Mouse (Mus musculus): Measurements from ENCODE around the gene Phlpp2. TPM values are rescaled to one million over a fixed set of nuclear protein-coding genes. Genes with fewer than 3 reads are reported as not detected.
"Not testable (repeated sequence)": the region's sequence is repeated elsewhere in the genome, so short reads cannot be mapped to it uniquely, and the experiment has no call there.

The Phlpp2 gene
- polyA plus RNA-seq, 1 experiment from 2014 or later, result 4.4 TPM

- Histone ChIP-seq H3K27ac (replicated peaks) (peak overlapping the region; percentile 90), H3K27me3 (no peaks in the 10 kb centered on the region), H3K36me3 (no peaks in the 10 kb centered on the region), H3K4me2 (peak overlapping the region; percentile 62), H3K9ac (peak overlapping the region; percentile 90), H3K9me3 (no peaks in the 10 kb centered on the region), H3K4me3 (peak overlapping the region; percentile 86), H3K4me1 (replicated peaks) (peaks cover 22% of the 10 kb centered on the region)
- under 1% methylated on average over 50 of the region's 78 CpGs for WGBS
- ATAC-seq (ENCODE audit: low FRiP score, low read depth), result peak; percentile 84
Measured at GRCm38 (mm10) chr8:109868680-109869361, 479 bp downstream of the Phlpp2 start.

DNA sequence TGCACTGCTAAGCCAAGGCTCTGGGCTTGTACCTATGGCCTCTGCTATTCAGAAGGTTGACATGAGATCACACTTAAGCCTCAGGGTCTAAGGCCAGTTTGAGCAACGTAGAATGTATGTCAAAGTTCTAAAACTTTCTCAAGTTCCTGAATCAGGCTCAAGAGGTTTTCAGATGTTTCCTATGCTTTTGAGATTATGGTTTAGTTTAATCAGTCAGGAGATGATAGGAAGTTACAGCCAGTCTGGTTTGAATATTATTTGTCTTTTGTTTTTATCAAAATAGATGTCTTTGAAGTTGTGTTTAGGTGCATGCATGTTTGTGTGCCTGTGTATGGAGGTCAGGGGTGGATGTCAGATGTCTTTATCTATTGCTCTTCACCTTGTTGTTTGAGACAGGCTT lies 2.7 kb downstream of the Phlpp2 start:
- Histone ChIP-seq H3K4me2 (no peak overlapping the region), H3K27ac (replicated peaks) (no peak overlapping the region), H3K27me3 (no peaks in the 10 kb centered on the region), H3K4me3 (no peak overlapping the region), H3K4me1 (replicated peaks) (peaks cover 22% of the 10 kb centered on the region), H3K9me3 (no peaks in the 10 kb centered on the region), H3K9ac (no peak overlapping the region), H3K36me3 (no peaks in the 10 kb centered on the region)
- ATAC-seq (ENCODE audit: low FRiP score, low read depth), result no peak
- 92% methylated on average over 1 of the region's 1 CpGs for WGBS

- ATAC-seq (ENCODE audit: low FRiP score, low read depth); H3K27me3 ChIP-seq; H3K4me2 ChIP-seq; H3K4me3 ChIP-seq; H3K27ac ChIP-seq (replicated peaks); H3K9me3 ChIP-seq; H3K9ac ChIP-seq: not testable (repeated sequence)
- peaks cover 18% of the 10 kb centered on the region for H3K4me1 ChIP-seq (replicated peaks)
- WGBS, result 93% methylated on average over 3 of the region's 3 CpGs
- H3K36me3 ChIP-seq, result peaks cover 10% of the 10 kb centered on the region
Measured at GRCm38 (mm10) chr8:109873800-109874199, 5.5 kb downstream of the Phlpp2 start.

DNA sequence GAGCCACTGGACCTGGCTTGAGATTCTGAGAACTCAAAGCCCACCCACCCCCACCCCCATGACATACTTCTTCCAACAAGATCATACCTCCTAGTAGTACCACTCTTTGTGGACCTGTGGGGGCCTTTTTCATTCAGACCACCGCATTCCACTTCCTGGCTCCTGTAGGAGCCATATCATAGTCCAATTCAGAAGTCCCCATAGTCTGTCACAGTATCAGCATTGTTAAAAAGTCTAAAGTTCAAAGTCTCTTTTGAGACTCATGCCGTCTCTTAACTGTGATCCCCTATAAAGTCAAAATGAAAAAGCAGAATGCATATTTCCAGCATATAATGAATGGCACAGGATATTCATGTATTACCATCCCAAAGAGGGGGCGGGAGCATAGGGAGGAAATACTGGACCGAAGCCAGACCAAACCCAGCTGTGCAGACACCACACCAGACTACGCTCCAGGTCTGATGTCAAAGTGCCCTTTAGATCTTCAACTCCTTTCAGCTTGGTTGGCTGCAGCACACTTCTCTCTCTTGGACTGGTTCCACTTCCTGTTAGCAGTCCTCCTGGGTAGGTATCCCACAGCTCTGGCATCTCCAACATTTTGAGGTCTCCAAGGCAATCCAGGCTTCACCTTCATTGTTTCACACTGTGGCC lies 11.8 kb downstream of the Phlpp2 start:
- Histone ChIP-seq H3K4me3 (no peak overlapping the region), H3K4me2 (no peak overlapping the region), H3K4me1 (replicated peaks) (no peaks in the 10 kb centered on the region), H3K9me3 (no peaks in the 10 kb centered on the region), H3K27me3 (no peaks in the 10 kb centered on the region), H3K9ac (no peak overlapping the region), H3K27ac (replicated peaks) (no peak overlapping the region), H3K36me3 (peaks cover 17% of the 10 kb centered on the region)
- no peak for ATAC-seq (ENCODE audit: low FRiP score, low read depth)
- WGBS, result 85% methylated on average over 5 of the region's 5 CpGs

- Histone ChIP-seq H3K27me3 (no peaks in the 10 kb centered on the region), H3K4me2 (no peak overlapping the region), H3K9me3 (no peaks in the 10 kb centered on the region), H3K4me3 (no peak overlapping the region), H3K4me1 (replicated peaks) (no peaks in the 10 kb centered on the region), H3K36me3 (peaks cover 10% of the 10 kb centered on the region; the same call in 1 of the 2 replicates), H3K27ac (replicated peaks) (no peak overlapping the region), H3K9ac (no peak overlapping the region)
- ATAC-seq (ENCODE audit: low FRiP score, low read depth), result no peak
Measured at GRCm38 (mm10) chr8:109885294-109885693, 17.0 kb downstream of the Phlpp2 start.

- Histone ChIP-seq H3K4me2 (no peak overlapping the region), H3K27ac (replicated peaks) (no peak overlapping the region), H3K9ac (no peak overlapping the region), H3K4me3 (no peak overlapping the region), H3K9me3 (no peaks in the 10 kb centered on the region), H3K4me1 (replicated peaks) (no peaks in the 10 kb centered on the region), H3K36me3 (peaks cover 16% of the 10 kb centered on the region), H3K27me3 (no peaks in the 10 kb centered on the region)
- ATAC-seq (ENCODE audit: low FRiP score, low read depth), result no peak
- WGBS, result 100% methylated on average over 1 of the region's 1 CpGs
Measured at GRCm38 (mm10) chr8:109889211-109889610, 20.9 kb downstream of the Phlpp2 start.

DNA sequence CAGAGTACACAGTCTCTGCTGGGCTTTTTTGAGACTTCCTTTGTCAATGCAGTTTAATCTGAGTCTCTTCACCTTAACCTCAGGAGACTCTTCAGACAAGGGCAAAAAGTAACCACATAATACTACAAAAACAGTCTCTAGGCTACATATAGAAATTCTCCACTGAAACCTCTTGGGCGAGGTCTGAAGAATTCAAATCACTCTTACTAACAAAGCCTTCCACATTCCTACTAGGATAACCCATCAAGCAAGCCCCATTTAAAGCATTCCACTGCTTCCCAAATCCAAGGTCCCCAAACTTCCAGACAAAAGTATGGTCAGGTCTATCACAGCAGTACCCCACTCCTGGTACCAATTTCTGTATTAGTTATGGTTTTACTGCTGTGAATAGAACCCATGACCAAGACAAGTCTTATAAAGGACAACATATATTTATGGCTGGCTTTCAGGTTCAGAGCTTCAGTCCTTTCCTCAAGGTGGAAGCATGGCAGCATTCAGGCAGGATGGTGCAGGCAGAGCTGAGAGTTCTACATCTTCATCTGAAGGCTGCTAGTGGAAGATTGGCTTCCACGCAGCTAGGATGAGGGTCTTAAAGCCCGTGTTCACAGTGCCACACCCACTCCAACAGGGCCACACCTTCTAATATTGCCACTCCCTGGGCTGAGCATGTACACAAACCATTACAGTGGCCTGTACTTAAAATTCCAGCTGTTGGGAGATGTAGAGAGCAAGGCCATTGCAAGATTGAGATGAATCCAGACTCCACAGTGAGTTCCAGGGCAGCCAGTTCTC lies 22.6 kb downstream of the Phlpp2 start:
- ATAC-seq (ENCODE audit: low FRiP score, low read depth), result no peak
- WGBS, result 99% methylated on average over 3 of the region's 3 CpGs
- Histone ChIP-seq H3K36me3 (peaks cover 16% of the 10 kb centered on the region), H3K4me3 (no peak overlapping the region), H3K9ac (no peak overlapping the region), H3K27me3 (no peaks in the 10 kb centered on the region), H3K9me3 (no peaks in the 10 kb centered on the region), H3K4me2 (no peak overlapping the region), H3K4me1 (replicated peaks) (no peaks in the 10 kb centered on the region), H3K27ac (replicated peaks) (no peak overlapping the region)

DNA sequence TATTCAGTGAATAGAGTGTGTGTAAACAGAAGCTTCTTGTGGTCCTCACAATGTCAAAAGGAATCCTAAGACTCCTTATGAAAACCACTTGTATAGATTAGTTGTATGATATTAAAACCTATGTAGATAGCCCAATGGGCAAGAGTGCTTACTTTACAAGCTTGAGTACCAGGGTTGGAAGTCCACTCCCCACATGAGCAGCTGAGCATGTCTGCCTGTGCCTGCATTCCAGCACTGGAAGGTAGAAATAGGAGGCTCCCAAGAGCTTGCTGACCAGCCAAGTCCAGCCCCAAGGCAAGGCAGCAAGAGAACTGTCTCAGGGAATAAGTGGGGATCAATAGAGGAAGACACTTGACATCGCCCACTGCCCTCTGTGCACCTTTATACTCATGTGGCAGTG lies 26.3 kb downstream of the Phlpp2 start:
- 91% methylated on average over 1 of the region's 1 CpGs for WGBS
- H3K9ac ChIP-seq, result no peak overlapping the region
- no peaks in the 10 kb centered on the region for H3K9me3 ChIP-seq
- H3K27me3 ChIP-seq, result no peaks in the 10 kb centered on the region
- no peak overlapping the region for H3K4me2 ChIP-seq
- H3K27ac ChIP-seq (replicated peaks), result no peak overlapping the region
- ATAC-seq (ENCODE audit: low FRiP score, low read depth), result no peak
- peaks cover 16% of the 10 kb centered on the region for H3K36me3 ChIP-seq
- H3K4me3 ChIP-seq, result no peak overlapping the region
- no peaks in the 10 kb centered on the region for H3K4me1 ChIP-seq (replicated peaks)

- Histone ChIP-seq H3K4me3 (no peak overlapping the region), H3K9ac (no peak overlapping the region), H3K4me2 (no peak overlapping the region), H3K27me3 (no peaks in the 10 kb centered on the region), H3K27ac (replicated peaks) (no peak overlapping the region), H3K9me3 (no peaks in the 10 kb centered on the region), H3K36me3 (peaks cover 11% of the 10 kb centered on the region), H3K4me1 (replicated peaks) (no peaks in the 10 kb centered on the region)
- ATAC-seq (ENCODE audit: low FRiP score, low read depth), result no peak
- WGBS, result 94% methylated on average over 12 of the region's 12 CpGs
Measured at GRCm38 (mm10) chr8:109895355-109895754, 27.0 kb downstream of the Phlpp2 start.

GRCm38 (mm10) chr8:109902379-109902778 lies 34.0 kb downstream of the Phlpp2 start:
- Histone ChIP-seq H3K36me3 (peaks cover 10% of the 10 kb centered on the region; the same call in 1 of the 2 replicates), H3K4me1 (replicated peaks) (no peaks in the 10 kb centered on the region), H3K27ac (replicated peaks) (no peak overlapping the region), H3K4me2 (no peak overlapping the region), H3K9ac (no peak overlapping the region), H3K27me3 (no peaks in the 10 kb centered on the region), H3K9me3 (no peaks in the 10 kb centered on the region), H3K4me3 (no peak overlapping the region)
- ATAC-seq (ENCODE audit: low FRiP score, low read depth), result no peak

GRCm38 (mm10) chr8:109903909-109904469 lies 35.6 kb downstream of the Phlpp2 start:
- no peak overlapping the region for H3K4me3 ChIP-seq
- WGBS, result 82% methylated on average over 10 of the region's 10 CpGs
- H3K27me3 ChIP-seq, result no peaks in the 10 kb centered on the region
- no peaks in the 10 kb centered on the region for H3K4me1 ChIP-seq (replicated peaks)
- ATAC-seq (ENCODE audit: low FRiP score, low read depth), result no peak
- no peak overlapping the region for H3K27ac ChIP-seq (replicated peaks)
- H3K9me3 ChIP-seq, result no peaks in the 10 kb centered on the region
- H3K4me2 ChIP-seq, result no peak overlapping the region
- peaks cover 18% of the 10 kb centered on the region for H3K36me3 ChIP-seq
- no peak overlapping the region for H3K9ac ChIP-seq

Measured in hindbrain, embryonic 15.5 days (tissue).